Mouse (Mus musculus): ENCODE data around the gene Fam81a.

- TF ChIP-seq MAX (IDR thresholded peaks at IDR 0.05): no peak
- TF ChIP-seq CTCF (IDR thresholded peaks at IDR 0.05; ENCODE audit: control insufficient read depth, insufficient read depth, insufficient read length): no peak
- no peak for TF ChIP-seq USF1 (IDR thresholded peaks at IDR 0.05; ENCODE audit: low read depth)
- no peak for TF ChIP-seq MYOG (IDR thresholded peaks at IDR 0.05; ENCODE audit: control insufficient read depth, extremely low read depth, insufficient read length)
- no peak for TF ChIP-seq FOSL1 (IDR thresholded peaks at IDR 0.05; ENCODE audit: insufficient read depth, low read length, poor library complexity, severe bottlenecking)
- no peak for TF ChIP-seq MYOD1 (IDR thresholded peaks at IDR 0.05; ENCODE audit: control insufficient read depth, insufficient read length, low read depth)
- TF ChIP-seq CEBPB (IDR thresholded peaks at IDR 0.05; ENCODE audit: low read depth): no peak
Measured at GRCm38 (mm10) chr9:70108151-70108550, 34.2 kb downstream of the Fam81a start.
